In genomic region chr6:124835531-124835930, GRCm38 (mm10) we compare ENCODE assay signal across 13 mouse cellular contexts. TPM values are rescaled to one million over a fixed set of nuclear protein-coding genes. Genes with fewer than 3 reads are reported as not detected.
DNase-seq lines count a peak whose midpoint lies in the region; ATAC-seq lines count a peak whose summit lies in the region.
"Had no signal": no experiment of that assay in that cellular context is flagged by ENCODE, and none has a peak within 500 bp of the region (broad histone marks: within the 10 kb centered on the region; RNA-seq: fewer than 3 reads in every experiment).

No protein-coding gene starts in this region.

- H3K36me3 ChIP-seq in hindbrain, embryonic 13.5 days, result peaks cover 8% of the 10 kb centered on the region; the same call in 1 of the 2 replicates
- H3K36me3 ChIP-seq in hindbrain, embryonic 11.5 days (ENCODE audit: control insufficient read depth, insufficient read depth, low read length), result 0 out of 2 replicates have a peak, but pooled peaks cover 3% of the 10 kb centered on the region
- H3K36me3 ChIP-seq in neural tube, embryonic 13.5 days, result peaks cover 14% of the 10 kb centered on the region; the same call in 1 of the 2 replicates
- no peaks in the 10 kb centered on the region for H3K36me3 ChIP-seq in neural tube, embryonic 15.5 days
- peaks cover 19% of the 10 kb centered on the region for H3K36me3 ChIP-seq in limb, embryonic 11.5 days (ENCODE audit: control insufficient read depth, insufficient read depth, low read length)

- no peak for ATAC-seq in hindbrain, embryonic 13.5 days (ENCODE audit: low FRiP score)
- no peak for ATAC-seq in hindbrain, embryonic 11.5 days (ENCODE audit: low FRiP score)
- no peak for ATAC-seq in neural tube, embryonic 13.5 days (ENCODE audit: low read depth)
- no peak for ATAC-seq in neural tube, embryonic 15.5 days (ENCODE audit: low FRiP score)
- no peak for ATAC-seq in limb, embryonic 11.5 days (ENCODE audit: insufficient number of reproducible peaks, low FRiP score, low TSS enrichment, low read depth)
- ATAC-seq: intestine, postnatal 0 days had no signal

- no peaks in the 10 kb centered on the region for H3K9me3 ChIP-seq in hindbrain, embryonic 13.5 days
- H3K9me3 ChIP-seq in hindbrain, embryonic 11.5 days (ENCODE audit: control insufficient read depth, low read length), result no peaks in the 10 kb centered on the region
- no peaks in the 10 kb centered on the region for H3K9me3 ChIP-seq in neural tube, embryonic 13.5 days
- no peaks in the 10 kb centered on the region for H3K9me3 ChIP-seq in neural tube, embryonic 15.5 days (replicated peaks)
- H3K9me3 ChIP-seq in limb, embryonic 11.5 days (ENCODE audit: control insufficient read depth, low read length), result no peaks in the 10 kb centered on the region
- H3K9me3 ChIP-seq: megakaryocyte, embryonic 14.5 days had no signal

- no peak overlapping the region for H3K4me2 ChIP-seq in hindbrain, embryonic 13.5 days
- H3K4me2 ChIP-seq in hindbrain, embryonic 11.5 days (replicated peaks; ENCODE audit: low read depth, low read length), result no peak overlapping the region
- H3K4me2 ChIP-seq in neural tube, embryonic 13.5 days, result no peak overlapping the region
- H3K4me2 ChIP-seq in neural tube, embryonic 15.5 days, result no peak overlapping the region
- H3K4me2 ChIP-seq in limb, embryonic 11.5 days (ENCODE audit: low read depth, severe bottlenecking), result no peak overlapping the region

- H3K27ac ChIP-seq in hindbrain, embryonic 13.5 days, result no peak overlapping the region
- H3K27ac ChIP-seq in hindbrain, embryonic 11.5 days (ENCODE audit: low read depth, low read length), result no peak overlapping the region
- no peak overlapping the region for H3K27ac ChIP-seq in neural tube, embryonic 13.5 days (replicated peaks)
- H3K27ac ChIP-seq in neural tube, embryonic 15.5 days (replicated peaks), result no peak overlapping the region
- no peak overlapping the region for H3K27ac ChIP-seq in limb, embryonic 11.5 days (replicated peaks; ENCODE audit: low read depth, low read length)
- H3K27ac ChIP-seq: heart, adult 2 months; liver, embryonic 14.5 days had no signal

- peaks cover 26% of the 10 kb centered on the region for H3K4me1 ChIP-seq in hindbrain, embryonic 13.5 days (replicated peaks)
- peaks cover 10% of the 10 kb centered on the region for H3K4me1 ChIP-seq in hindbrain, embryonic 11.5 days (replicated peaks; ENCODE audit: control insufficient read depth, insufficient read depth, low read length)
- H3K4me1 ChIP-seq in neural tube, embryonic 13.5 days (replicated peaks), result peaks cover 29% of the 10 kb centered on the region
- H3K4me1 ChIP-seq in neural tube, embryonic 15.5 days, result peaks cover 8% of the 10 kb centered on the region
- peaks cover 32% of the 10 kb centered on the region for H3K4me1 ChIP-seq in limb, embryonic 11.5 days (ENCODE audit: control insufficient read depth, insufficient read depth, low read length)

- H3K9ac ChIP-seq in hindbrain, embryonic 13.5 days, result peak overlapping the region; percentile 35; the same call in 1 of the 2 replicates
- H3K9ac ChIP-seq in hindbrain, embryonic 11.5 days (ENCODE audit: low read depth, low read length), result no peak overlapping the region
- 0 out of 2 replicates have a peak overlapping the region, but pooled peaks have one; percentile 8 for H3K9ac ChIP-seq in neural tube, embryonic 13.5 days
- H3K9ac ChIP-seq in neural tube, embryonic 15.5 days (replicated peaks), result no peak overlapping the region
- H3K9ac ChIP-seq in limb, embryonic 11.5 days (ENCODE audit: low read length), result peak overlapping the region; percentile 17
- H3K9ac ChIP-seq: liver, embryonic 14.5 days had no signal

- no peak overlapping the region for H3K4me3 ChIP-seq in hindbrain, embryonic 13.5 days
- no peak overlapping the region for H3K4me3 ChIP-seq in hindbrain, embryonic 11.5 days (ENCODE audit: low read depth, low read length)
- no peak overlapping the region for H3K4me3 ChIP-seq in neural tube, embryonic 13.5 days
- H3K4me3 ChIP-seq in neural tube, embryonic 15.5 days (replicated peaks), result no peak overlapping the region
- no peak overlapping the region for H3K4me3 ChIP-seq in limb, embryonic 11.5 days (ENCODE audit: low read depth, low read length)
- H3K4me3 ChIP-seq: heart, adult 2 months had no signal

- no peak for DNase-seq in hindbrain, embryonic 11.5 days (ENCODE audit: low spot score)
- DNase-seq in limb, embryonic 11.5 days (ENCODE audit: low spot score), result no peak
- no peak for DNase-seq in gastrocnemius, postnatal 10 days
- no peak for DNase-seq in ovary, postnatal 36 days (ENCODE audit: low spot score)
- DNase-seq: cerebellum, adult 11-12 months; heart, adult 2 months; thymus, postnatal 14 days had no signal

- no peaks in the 10 kb centered on the region for H3K27me3 ChIP-seq in hindbrain, embryonic 13.5 days
- H3K27me3 ChIP-seq in hindbrain, embryonic 11.5 days (ENCODE audit: control insufficient read depth, insufficient read depth, low read length), result no peaks in the 10 kb centered on the region
- no peaks in the 10 kb centered on the region for H3K27me3 ChIP-seq in neural tube, embryonic 13.5 days
- H3K27me3 ChIP-seq in neural tube, embryonic 15.5 days (replicated peaks), result no peaks in the 10 kb centered on the region
- H3K27me3 ChIP-seq in limb, embryonic 11.5 days (ENCODE audit: control insufficient read depth, insufficient read depth, low read length), result no peaks in the 10 kb centered on the region

- WGBS in hindbrain, embryonic 13.5 days, result 61% methylated on average over 10 of the region's 10 CpGs
- 54% methylated on average over 10 of the region's 10 CpGs for WGBS in hindbrain, embryonic 11.5 days
- WGBS in neural tube, embryonic 13.5 days, result 53% methylated on average over 10 of the region's 10 CpGs
- WGBS in neural tube, embryonic 15.5 days, result 52% methylated on average over 10 of the region's 10 CpGs
- WGBS in limb, embryonic 11.5 days, result 38% methylated on average over 10 of the region's 10 CpGs

RNA-seq across cellular contexts. Expression of gene Gnb3, which starts 4.5 kb away (rescaled TPM):
- polyA plus RNA-seq in hindbrain, embryonic 13.5 days (2015; fragmentation: Nextera tagmentation; extraction: Ambion mirVana), result 0.78 and 1.3 TPM in 2 replicates
- polyA plus RNA-seq in hindbrain, embryonic 11.5 days (2014; fragmentation: Nextera tagmentation; extraction: Ambion mirVana), result 0.22 and 0.64 TPM in 2 replicates
- polyA plus RNA-seq in neural tube, embryonic 13.5 days (2015; fragmentation: Nextera tagmentation; extraction: Ambion mirVana), result 0.44 and 0.93 TPM in 2 replicates
- polyA plus RNA-seq in neural tube, embryonic 15.5 days (2015; fragmentation: Nextera tagmentation; extraction: Ambion mirVana), result 0.69 and 0.70 TPM in 2 replicates
- 0.40 and 0.43 TPM in 2 replicates for polyA plus RNA-seq in limb, embryonic 11.5 days (2014; fragmentation: Nextera tagmentation; extraction: Ambion mirVana)
- total RNA-seq in gastrocnemius, postnatal 10 days (2021), result 1 to 10 TPM; 8.4 to 9.4 TPM

RNA-seq across cellular contexts. Expression of gene Cdca3, which starts 6.2 kb away (rescaled TPM):
- 42.6 and 51.2 TPM in 2 replicates for polyA plus RNA-seq in hindbrain, embryonic 13.5 days (2015; fragmentation: Nextera tagmentation; extraction: Ambion mirVana)
- polyA plus RNA-seq in hindbrain, embryonic 11.5 days (2014; fragmentation: Nextera tagmentation; extraction: Ambion mirVana), result 185 and 193 TPM in 2 replicates
- 26.6 and 33.2 TPM in 2 replicates for polyA plus RNA-seq in neural tube, embryonic 13.5 days (2015; fragmentation: Nextera tagmentation; extraction: Ambion mirVana)
- polyA plus RNA-seq in neural tube, embryonic 15.5 days (2015; fragmentation: Nextera tagmentation; extraction: Ambion mirVana), result 23.7 and 52.8 TPM in 2 replicates
- 243 and 249 TPM in 2 replicates for polyA plus RNA-seq in limb, embryonic 11.5 days (2014; fragmentation: Nextera tagmentation; extraction: Ambion mirVana)
- 10 to 100 TPM; 13.5 to 14.3 TPM for total RNA-seq in gastrocnemius, postnatal 10 days (2021)

RNA-seq across cellular contexts. Expression of gene Usp5, which starts 6.2 kb away (rescaled TPM):
- 189 and 200 TPM in 2 replicates for polyA plus RNA-seq in hindbrain, embryonic 13.5 days (2015; fragmentation: Nextera tagmentation; extraction: Ambion mirVana)
- 127 and 134 TPM in 2 replicates for polyA plus RNA-seq in hindbrain, embryonic 11.5 days (2014; fragmentation: Nextera tagmentation; extraction: Ambion mirVana)
- polyA plus RNA-seq in neural tube, embryonic 13.5 days (2015; fragmentation: Nextera tagmentation; extraction: Ambion mirVana), result 176 and 178 TPM in 2 replicates
- polyA plus RNA-seq in neural tube, embryonic 15.5 days (2015; fragmentation: Nextera tagmentation; extraction: Ambion mirVana), result 190 and 199 TPM in 2 replicates
- polyA plus RNA-seq in limb, embryonic 11.5 days (2014; fragmentation: Nextera tagmentation; extraction: Ambion mirVana), result 152 and 153 TPM in 2 replicates
- 10 to 100 TPM; 66.2 to 66.4 TPM for total RNA-seq in gastrocnemius, postnatal 10 days (2021)

RNA-seq across cellular contexts. Expression of gene Tpi1, which starts 21.4 kb away (rescaled TPM):
- 361 and 374 TPM in 2 replicates for polyA plus RNA-seq in hindbrain, embryonic 13.5 days (2015; fragmentation: Nextera tagmentation; extraction: Ambion mirVana)
- 618 and 653 TPM in 2 replicates for polyA plus RNA-seq in hindbrain, embryonic 11.5 days (2014; fragmentation: Nextera tagmentation; extraction: Ambion mirVana)
- 385 and 391 TPM in 2 replicates for polyA plus RNA-seq in neural tube, embryonic 13.5 days (2015; fragmentation: Nextera tagmentation; extraction: Ambion mirVana)
- polyA plus RNA-seq in neural tube, embryonic 15.5 days (2015; fragmentation: Nextera tagmentation; extraction: Ambion mirVana), result 481 and 545 TPM in 2 replicates
- polyA plus RNA-seq in limb, embryonic 11.5 days (2014; fragmentation: Nextera tagmentation; extraction: Ambion mirVana), result 724 and 825 TPM in 2 replicates
- total RNA-seq in gastrocnemius, postnatal 10 days (2021), result 1,000 to 10,000 TPM; 2,520 to 2,805 TPM

RNA-seq across cellular contexts. Expression of gene P3h3, which starts 22.0 kb away (rescaled TPM):
- polyA plus RNA-seq in hindbrain, embryonic 13.5 days (2015; fragmentation: Nextera tagmentation; extraction: Ambion mirVana), result 16.4 and 19.1 TPM in 2 replicates
- polyA plus RNA-seq in hindbrain, embryonic 11.5 days (2014; fragmentation: Nextera tagmentation; extraction: Ambion mirVana), result 12.1 and 14.7 TPM in 2 replicates
- polyA plus RNA-seq in neural tube, embryonic 13.5 days (2015; fragmentation: Nextera tagmentation; extraction: Ambion mirVana), result 20.5 and 20.6 TPM in 2 replicates
- polyA plus RNA-seq in neural tube, embryonic 15.5 days (2015; fragmentation: Nextera tagmentation; extraction: Ambion mirVana), result 22.2 and 24.0 TPM in 2 replicates
- 23.1 and 25.4 TPM in 2 replicates for polyA plus RNA-seq in limb, embryonic 11.5 days (2014; fragmentation: Nextera tagmentation; extraction: Ambion mirVana)
- 10 to 100 TPM; 33.3 to 41.5 TPM for total RNA-seq in gastrocnemius, postnatal 10 days (2021)

Comparison
In these comparisons a context has a peak if more than half of its experiments do, and no peak if none do; other contexts are left out.
1. H3K9ac ChIP-seq: peak in hindbrain, embryonic 13.5 days (single experiment), neural tube, embryonic 13.5 days (single experiment) and limb, embryonic 11.5 days (single experiment); none in hindbrain, embryonic 11.5 days (single experiment) and neural tube, embryonic 15.5 days (single experiment).